Mouse (Mus musculus) forebrain, embryonic 11.5 days (tissue): ENCODE results near the gene Gpr33. TPM values are rescaled to one million over a fixed set of nuclear protein-coding genes. Genes with fewer than 3 reads are reported as not detected.

Experiments
- ATAC-seq: fragments of 200-750 bp; cut with Nextera tagmentation; replicated peaks from 2 replicates; pipeline ENCODE4 v1.8.0; 2017; ENCODE audit warnings: moderate TSS enrichment; ENCODE audit not compliant: low FRiP score
- DNase-seq: peaks from one replicate; pipeline ENCODE4 v3.0.0-alpha.2; 2017; ENCODE audit warnings: low spot score
- H3K27ac ChIP-seq: fragments of 300-500 bp; sonication (generic); 2 replicates; pipeline ENCODE4 v1.5.1; 2014; ENCODE audit warnings: low read depth, low read length
- H3K27me3 ChIP-seq: fragments of 300-500 bp; sonication (generic); 2 replicates; pipeline ENCODE4 v1.6.1; 2014; ENCODE audit warnings: mild to moderate bottlenecking, low read length, mixed read lengths; ENCODE audit not compliant: control insufficient read depth, insufficient read depth
- H3K36me3 ChIP-seq: fragments of 300-500 bp; sonication (generic); 2 replicates; pipeline ENCODE4 v1.6.1; 2014; ENCODE audit warnings: mild to moderate bottlenecking, low read length, moderate library complexity, mixed read lengths; ENCODE audit not compliant: control insufficient read depth, insufficient read depth
- H3K4me1 ChIP-seq: fragments of 300-500 bp; sonication (generic); replicated peaks from 2 replicates; pipeline ENCODE4 v1.6.1; 2014; ENCODE audit warnings: low read length, mixed read lengths; ENCODE audit not compliant: control insufficient read depth, insufficient read depth
- H3K4me2 ChIP-seq: fragments of 300-500 bp; sonication (generic); 2 replicates; pipeline ENCODE4 v1.6.1; 2014; ENCODE audit warnings: low read depth, mild to moderate bottlenecking, low read length, moderate library complexity, mixed read lengths; ENCODE audit not compliant: severe bottlenecking
- H3K4me3 ChIP-seq: fragments of 300-500 bp; sonication (generic); 2 replicates; pipeline ENCODE4 v1.5.1; 2014; ENCODE audit warnings: low read depth, low read length
- H3K9ac ChIP-seq: fragments of 300-500 bp; sonication (generic); 2 replicates; pipeline ENCODE4 v1.6.1; 2014; ENCODE audit warnings: low read length
- H3K9me3 ChIP-seq: fragments of 300-500 bp; sonication (generic); 2 replicates; pipeline ENCODE4 v1.6.1; 2016; ENCODE audit warnings: low read length, mixed read lengths; ENCODE audit not compliant: control insufficient read depth
- WGBS: fragments of 180-500 bp; shearing (Covaris S2); extraction: QIAGEN DNeasy Blood & Tissue Kit; methylation state at CpG from one replicate; pipeline ENCODE4 v1.1.7; 2014; 5-methylcytosine and 5-hydroxymethylcytosine counted together
- polyA plus RNA-seq: library from polyadenylated mRNA; unstranded; fragments of >200 nt; fragmentation: Nextera tagmentation; extraction: Ambion mirVana; gene quantifications from 2 replicates; pipeline ENCODE4 v1.2.1, GENCODE M21; 2014

Gpr33 gene
- polyA plus RNA-seq: not detected in 2 replicates

- Histone ChIP-seq H3K27me3 (no peaks in the 10 kb centered on the region), H3K36me3 (no peaks in the 10 kb centered on the region), H3K9ac (no peak within 1 kb of the TSS), H3K4me3 (no peak within 1 kb of the TSS), H3K9me3 (no peaks in the 10 kb centered on the region), H3K27ac (no peak within 1 kb of the TSS), H3K4me1 (peaks cover 2% of the 10 kb centered on the region; the same call in 1 of the 2 replicates), H3K4me2 (no peak within 1 kb of the TSS)
- WGBS: 98% methylated on average over 3 of the region's 3 CpGs
- DNase-seq (no peak), ATAC-seq (no peak)
These were observed at the start of gene Gpr33 for GRCm38 (mm10) chr12:52027963-52028362. Gene Gpr33, minus strand, starts transcription at chr12:52028063.

- ATAC-seq: no peak
These were observed 21.5 kb upstream of the Gpr33 start for GRCm38 (mm10) chr12:52049324-52049723.

GRCm38 (mm10) chr12:52046371-52046770 lies 18.5 kb upstream of the Gpr33 start:
- Histone ChIP-seq H3K27me3 (no peaks in the 10 kb centered on the region), H3K9ac (no peak overlapping the region), H3K27ac (no peak overlapping the region), H3K36me3 (no peaks in the 10 kb centered on the region), H3K4me3 (no peak overlapping the region), H3K9me3 (no peaks in the 10 kb centered on the region), H3K4me2 (no peak overlapping the region), H3K4me1 (no peaks in the 10 kb centered on the region)
- WGBS: 89% methylated on average over 4 of the region's 4 CpGs
- DNase-seq (no peak), ATAC-seq (no peak)

More at GRCm38 (mm10) chr12:52049324-52049723, 21.5 kb upstream of the Gpr33 start:
- Histone ChIP-seq H3K4me2 (no peak overlapping the region), H3K27me3 (no peaks in the 10 kb centered on the region), H3K9me3 (no peaks in the 10 kb centered on the region), H3K9ac (no peak overlapping the region), H3K4me1 (no peaks in the 10 kb centered on the region), H3K36me3 (no peaks in the 10 kb centered on the region), H3K4me3 (no peak overlapping the region), H3K27ac (no peak overlapping the region)
- 86% methylated on average over 2 of the region's 2 CpGs for WGBS
- DNase-seq: no peak

GRCm38 (mm10) chr12:52042818-52043336 lies 15.0 kb upstream of the Gpr33 start:
- H3K4me3 ChIP-seq: no peak overlapping the region
- H3K4me1 ChIP-seq: no peaks in the 10 kb centered on the region
- no peak overlapping the region for H3K4me2 ChIP-seq
- DNase-seq (no peak), ATAC-seq (no peak)
- H3K9me3 ChIP-seq: no peaks in the 10 kb centered on the region
- no peaks in the 10 kb centered on the region for H3K36me3 ChIP-seq
- H3K27me3 ChIP-seq: no peaks in the 10 kb centered on the region
- no peak overlapping the region for H3K9ac ChIP-seq
- WGBS: 88% methylated on average over 10 of the region's 10 CpGs
- no peak overlapping the region for H3K27ac ChIP-seq

DNA sequence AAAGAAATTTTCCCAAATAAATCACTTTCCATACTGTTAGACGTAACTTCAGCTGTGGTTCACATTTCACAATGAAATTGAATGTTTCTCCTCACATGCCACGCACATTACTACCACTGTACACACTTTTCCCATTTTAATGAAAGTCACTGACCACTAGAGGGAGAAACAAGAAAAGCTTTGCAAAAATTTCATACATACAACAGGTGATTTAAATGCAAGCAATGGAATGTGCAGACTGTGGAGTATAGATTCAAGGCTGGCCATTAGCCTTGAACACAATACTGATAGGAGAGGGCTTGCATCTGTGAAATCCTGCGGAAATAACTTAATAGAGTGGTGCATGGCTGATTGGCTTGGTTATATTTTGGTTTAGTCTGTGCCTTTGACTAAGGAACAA lies 10.5 kb upstream of the Gpr33 start:
- no peaks in the 10 kb centered on the region for H3K9me3 ChIP-seq
- no peaks in the 10 kb centered on the region for H3K36me3 ChIP-seq
- no peak overlapping the region for H3K4me3 ChIP-seq
- DNase-seq (no peak), ATAC-seq (no peak)
- H3K27me3 ChIP-seq: no peaks in the 10 kb centered on the region
- no peak overlapping the region for H3K27ac ChIP-seq
- 74% methylated on average over 3 of the region's 3 CpGs for WGBS
- H3K9ac ChIP-seq: no peak overlapping the region
- no peaks in the 10 kb centered on the region for H3K4me1 ChIP-seq
- no peak overlapping the region for H3K4me2 ChIP-seq

GRCm38 (mm10) chr12:52034956-52035355 lies 7.1 kb upstream of the Gpr33 start:
- Histone ChIP-seq H3K9ac (no peak overlapping the region), H3K27ac (no peak overlapping the region), H3K4me3 (no peak overlapping the region), H3K4me1 (no peaks in the 10 kb centered on the region), H3K4me2 (no peak overlapping the region), H3K36me3 (no peaks in the 10 kb centered on the region), H3K27me3 (no peaks in the 10 kb centered on the region), H3K9me3 (no peaks in the 10 kb centered on the region)
- WGBS: 90% methylated on average over 3 of the region's 3 CpGs
- no peak for DNase-seq
- ATAC-seq: no peak

DNA sequence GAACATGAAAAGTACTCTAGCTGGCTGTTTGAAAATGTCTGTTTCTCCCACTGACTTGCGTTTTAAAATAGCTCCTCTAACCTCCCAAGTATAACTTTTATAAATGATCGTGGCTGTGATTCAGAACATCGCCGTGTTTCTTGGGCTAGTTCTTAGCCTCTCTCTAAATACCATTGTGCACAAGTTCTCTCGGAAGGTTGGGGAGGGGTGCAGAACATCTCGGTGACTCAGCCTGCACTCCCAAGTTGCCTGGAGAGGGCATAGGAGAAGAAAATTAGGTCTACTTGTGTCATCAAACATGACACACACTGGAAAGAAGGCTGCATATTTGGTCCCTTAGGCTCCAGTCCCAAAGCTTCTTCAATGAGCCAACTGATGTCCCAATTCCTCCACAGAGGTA lies 4.4 kb upstream of the Gpr33 start:
- WGBS: 90% methylated on average over 6 of the region's 6 CpGs
- H3K9ac ChIP-seq: no peak overlapping the region
- no peak for ATAC-seq
- H3K9me3 ChIP-seq: no peaks in the 10 kb centered on the region
- no peak overlapping the region for H3K27ac ChIP-seq
- no peak overlapping the region for H3K4me2 ChIP-seq
- H3K27me3 ChIP-seq: no peaks in the 10 kb centered on the region
- no peaks in the 10 kb centered on the region for H3K4me1 ChIP-seq
- no peak for DNase-seq
- H3K4me3 ChIP-seq: no peak overlapping the region
- H3K36me3 ChIP-seq: no peaks in the 10 kb centered on the region

DNA sequence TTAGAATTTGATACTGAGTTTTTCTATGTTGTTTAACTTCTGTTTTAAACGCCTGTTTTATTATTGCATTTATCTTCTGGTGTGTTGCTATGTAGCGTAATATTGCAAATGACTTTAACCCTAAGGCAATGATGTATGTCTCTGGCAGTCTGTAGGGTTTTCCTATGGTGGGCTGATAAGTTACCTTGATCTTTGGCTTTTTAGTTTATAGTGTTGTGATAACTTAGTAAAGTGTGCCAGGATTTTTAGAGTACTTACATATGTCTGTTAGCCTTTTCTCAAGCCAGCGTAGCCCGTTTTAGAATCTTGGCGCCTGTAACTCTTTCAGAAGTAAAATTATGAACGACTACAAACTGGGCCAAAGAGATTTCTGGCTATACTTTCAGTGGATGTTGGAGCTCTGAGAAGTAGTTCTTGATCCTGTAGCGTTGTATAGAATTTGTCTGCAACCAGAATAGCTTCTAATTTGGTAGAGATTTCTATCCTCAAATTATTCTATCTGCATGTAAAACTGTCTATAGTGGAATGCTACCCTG lies 13.3 kb downstream of the Gpr33 start:
- WGBS: 93% methylated on average over 7 of the region's 7 CpGs

GRCm38 (mm10) chr12:52014044-52014443 lies 13.8 kb downstream of the Gpr33 start:
- no peak overlapping the region for H3K4me3 ChIP-seq
- no peak for DNase-seq
- no peaks in the 10 kb centered on the region for H3K9me3 ChIP-seq
- H3K9ac ChIP-seq: no peak overlapping the region
- no peaks in the 10 kb centered on the region for H3K27me3 ChIP-seq
- no peak overlapping the region for H3K27ac ChIP-seq
- no peaks in the 10 kb centered on the region for H3K4me1 ChIP-seq
- H3K36me3 ChIP-seq: no peaks in the 10 kb centered on the region
- WGBS: 86% methylated on average over 11 of the region's 11 CpGs
- ATAC-seq: no peak
- no peak overlapping the region for H3K4me2 ChIP-seq

More for the DNA sequence above, 13.3 kb downstream of the Gpr33 start:
- Histone ChIP-seq H3K4me3 (no peak overlapping the region), H3K9ac (no peak overlapping the region), H3K36me3 (no peaks in the 10 kb centered on the region), H3K27ac (no peak overlapping the region), H3K9me3 (no peaks in the 10 kb centered on the region), H3K4me1 (no peaks in the 10 kb centered on the region), H3K27me3 (no peaks in the 10 kb centered on the region), H3K4me2 (no peak overlapping the region)
- ATAC-seq (no peak), DNase-seq (no peak)
